Mouse (Mus musculus) midbrain, embryonic 14.5 days (tissue): ENCODE data around the gene Insig1. TPM values are rescaled to one million over a fixed set of nuclear protein-coding genes. Genes with fewer than 3 reads are reported as not detected.
A peak's percentile ranks its signal among the peaks of the same experiment; 100 is the strongest.

Experiments
- ATAC-seq: fragments of 200-750 bp; cut with Nextera tagmentation; 2 replicates; pipeline ENCODE4 v1.8.0; 2017; ENCODE audit warnings: moderate number of reproducible peaks, moderate library complexity; ENCODE audit not compliant: low FRiP score, low TSS enrichment
- DNase-seq: peaks from one replicate; pipeline ENCODE4 v3.0.0-alpha.2; 2015
- H3K27ac ChIP-seq: fragments of 300-500 bp; sonication (generic); replicated peaks from 2 replicates; pipeline ENCODE4 v1.5.1; 2014; ENCODE audit warnings: mild to moderate bottlenecking, low read depth, low read length, moderate library complexity
- H3K27me3 ChIP-seq: fragments of 300-500 bp; sonication (generic); 2 replicates; pipeline ENCODE4 v1.6.1; 2014; ENCODE audit warnings: low read length, control low read depth, mixed read lengths; ENCODE audit not compliant: control insufficient read depth, insufficient read depth
- H3K36me3 ChIP-seq: fragments of 300-500 bp; sonication (generic); 2 replicates; pipeline ENCODE4 v1.6.1; 2014; ENCODE audit warnings: low read length, control low read depth; ENCODE audit not compliant: control insufficient read depth, insufficient read depth
- H3K4me1 ChIP-seq: fragments of 300-500 bp; sonication (generic); 2 replicates; pipeline ENCODE4 v1.6.1; 2014; ENCODE audit warnings: mild to moderate bottlenecking, antibody characterized with exemption, low read length, control low read depth; ENCODE audit not compliant: control insufficient read depth, insufficient read depth
- H3K4me2 ChIP-seq: fragments of 300-500 bp; sonication (generic); 2 replicates; pipeline ENCODE4 v1.6.1; 2014; ENCODE audit warnings: mild to moderate bottlenecking, low read length, moderate library complexity
- H3K4me3 ChIP-seq: fragments of 300-500 bp; sonication (generic); replicated peaks from 2 replicates; pipeline ENCODE4 v1.5.1; 2014; ENCODE audit warnings: low read depth, low read length
- H3K9ac ChIP-seq: fragments of 300-500 bp; sonication (generic); replicated peaks from 2 replicates; pipeline ENCODE4 v1.6.1; 2014; ENCODE audit warnings: mild to moderate bottlenecking, low read length, moderate library complexity
- H3K9me3 ChIP-seq: fragments of 300-500 bp; sonication (generic); 2 replicates; pipeline ENCODE4 v1.6.1; 2016; ENCODE audit warnings: low read length, control low read depth, mixed read lengths; ENCODE audit not compliant: control insufficient read depth
- WGBS: fragments of 180-500 bp; shearing (Covaris S2); extraction: QIAGEN DNeasy Blood & Tissue Kit; methylation state at CpG from one replicate; pipeline ENCODE4 v1.1.7; 2014; 5-methylcytosine and 5-hydroxymethylcytosine counted together
- polyA plus RNA-seq: library from polyadenylated mRNA; unstranded; fragments of >200 nt; fragmentation: Nextera tagmentation; extraction: Ambion mirVana; gene quantifications from 2 replicates; pipeline ENCODE4 v1.2.1, GENCODE M21; 2014

The Insig1 gene
- polyA plus RNA-seq, 1 experiment from 2014 or later: 94.3 TPM

GRCm38 (mm10) chr5:28118531-28118925 is 47.4 kb downstream of the Insig1 start:
- peaks cover 39% of the 10 kb centered on the region for H3K27me3 ChIP-seq
- no peaks in the 10 kb centered on the region for H3K36me3 ChIP-seq
- DNase-seq: peak; percentile 53
- 2% methylated on average over 19 of the region's 19 CpGs for WGBS
- H3K4me2 ChIP-seq: peak overlapping the region; percentile 69
- no peak for ATAC-seq
- H3K4me1 ChIP-seq: peaks cover 8% of the 10 kb centered on the region; the same call in 1 of the 2 replicates
- no peaks in the 10 kb centered on the region for H3K9me3 ChIP-seq
- peak overlapping the region; percentile 39 for H3K4me3 ChIP-seq
- peak overlapping the region; percentile 79; the same call in 1 of the 2 replicates for H3K27ac ChIP-seq
- peak overlapping the region; percentile 54 for H3K9ac ChIP-seq

- Histone ChIP-seq H3K27ac (peak overlapping the region; percentile 68), H3K4me2 (peak overlapping the region; percentile 69), H3K27me3 (peaks cover 39% of the 10 kb centered on the region), H3K36me3 (no peaks in the 10 kb centered on the region), H3K4me3 (0 out of 2 replicates have a peak overlapping the region, but pooled peaks have one; percentile 13), H3K4me1 (peaks cover 16% of the 10 kb centered on the region), H3K9ac (no peak overlapping the region), H3K9me3 (no peaks in the 10 kb centered on the region)
- whole genome bisulfite sequencing: 22% methylated on average over 3 of the region's 3 CpGs
- ATAC-seq: no peak
- DNase-seq: no peak
Observed at GRCm38 (mm10) chr5:28119576-28119975, 48.4 kb downstream of the Insig1 start.

- DNase-seq: peak; percentile 94
- peaks cover 11% of the 10 kb centered on the region for H3K4me1 ChIP-seq
- H3K36me3 ChIP-seq: no peaks in the 10 kb centered on the region
- peak overlapping the region; percentile 53 for H3K4me2 ChIP-seq
- H3K27me3 ChIP-seq: peaks cover 45% of the 10 kb centered on the region
- H3K4me3 ChIP-seq: peak overlapping the region; percentile 28
- ATAC-seq: peak; percentile 84
- under 1% methylated on average over 27 of the region's 27 CpGs for WGBS
- H3K9me3 ChIP-seq: no peaks in the 10 kb centered on the region
- peak overlapping the region; percentile 87 for H3K27ac ChIP-seq
- peak overlapping the region; percentile 59 for H3K9ac ChIP-seq
Observed at GRCm38 (mm10) chr5:28122491-28123454, 51.6 kb downstream of the Insig1 start.

GRCm38 (mm10) chr5:28123455-28123825 is 52.3 kb downstream of the Insig1 start:
- Histone ChIP-seq H3K9me3 (no peaks in the 10 kb centered on the region), H3K4me1 (peaks cover 11% of the 10 kb centered on the region), H3K27me3 (peaks cover 41% of the 10 kb centered on the region), H3K4me2 (peak overlapping the region; percentile 53), H3K36me3 (no peaks in the 10 kb centered on the region), H3K9ac (peak overlapping the region; percentile 59; the same call in 1 of the 2 replicates), H3K27ac (peak overlapping the region; percentile 87), H3K4me3 (peak overlapping the region; percentile 28)
- WGBS: 4% methylated on average over 11 of the region's 11 CpGs
- ATAC-seq: peak; percentile 46
- DNase-seq: peak; percentile 61

- peak; percentile 76 for DNase-seq
- Histone ChIP-seq H3K27me3 (peaks cover 38% of the 10 kb centered on the region), H3K4me2 (peak overlapping the region; percentile 53), H3K4me1 (peaks cover 11% of the 10 kb centered on the region), H3K36me3 (no peaks in the 10 kb centered on the region), H3K27ac (peak overlapping the region; percentile 87), H3K9me3 (no peaks in the 10 kb centered on the region), H3K9ac (peak overlapping the region; percentile 59), H3K4me3 (peak overlapping the region; percentile 28)
- peak; percentile 86 for ATAC-seq
- WGBS: 3% methylated on average over 28 of the region's 28 CpGs
Observed at GRCm38 (mm10) chr5:28124321-28125230, 53.4 kb downstream of the Insig1 start.

Other genes starting within 250 kb of the Insig1 start
- gene Htr5a, start 229.2 kb upstream of the Insig1 start, polyA plus RNA-seq: 1.2 and 1.8 TPM in 2 replicates
- gene En2, start 94.3 kb downstream of the Insig1 start, polyA plus RNA-seq: 3.8 TPM in 2 replicates
- gene Cnpy1, start 174.4 kb downstream of the Insig1 start, polyA plus RNA-seq: 67.4 and 99.4 TPM in 2 replicates
- gene Rbm33, start 245.8 kb downstream of the Insig1 start, polyA plus RNA-seq: 24.0 and 31.4 TPM in 2 replicates